Mouse (Mus musculus): ENCODE data around the gene Kank1. TPM values are rescaled to one million over a fixed set of nuclear protein-coding genes. Genes with fewer than 3 reads are reported as not detected.
A peak's percentile ranks its signal among the peaks of the same experiment; 100 is the strongest.

The Kank1 gene
- total and polyA plus RNA-seq, 2 experiments from 2014 or later = 27.0 to 41.2 TPM

DNA sequence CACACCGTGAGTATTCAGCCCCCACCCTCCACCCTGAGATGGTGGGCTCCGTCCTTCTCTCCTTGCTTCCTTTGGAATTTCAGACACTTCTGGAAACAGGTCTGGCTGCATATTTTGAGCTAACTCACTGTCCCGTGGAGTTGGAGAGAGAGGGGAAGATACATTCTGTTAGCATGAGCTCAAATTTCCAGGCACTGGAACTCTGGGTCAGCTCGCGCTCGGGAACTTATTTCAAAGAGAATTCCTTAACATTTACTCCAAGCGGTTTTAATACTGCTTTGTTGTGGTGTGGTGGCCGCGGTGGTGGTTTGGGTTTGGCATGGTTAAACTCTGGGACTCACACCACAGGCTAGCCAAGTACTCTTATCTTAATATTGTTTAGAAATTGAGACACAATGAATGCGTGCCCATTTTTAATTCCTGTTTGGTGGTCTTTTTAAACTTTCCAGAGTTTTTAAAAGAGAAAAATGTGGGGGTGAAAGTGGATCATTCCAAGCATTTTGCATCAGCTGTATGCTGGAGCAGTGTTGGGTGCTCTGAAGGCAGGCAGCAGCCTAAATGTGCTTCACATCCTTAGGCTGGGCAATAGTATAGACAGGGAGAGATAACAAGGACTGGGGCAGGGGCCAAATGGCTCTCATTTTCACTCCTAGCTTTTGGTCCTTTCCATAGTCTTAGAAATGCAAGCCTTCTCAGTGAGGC lies 170.6 kb downstream of the Kank1 start:
- Histone ChIP-seq H3K9me3 (replicated peaks; ENCODE audit: control insufficient read depth, low read length) (no peaks in the 10 kb centered on the region), H3K9ac (replicated peaks; ENCODE audit: low read depth, low read length) (peak overlapping the region; percentile 75), H3K27me3 (ENCODE audit: control insufficient read depth, insufficient read depth, low read length) (no peaks in the 10 kb centered on the region), H3K27ac (ENCODE audit: low read depth) (peak overlapping the region; percentile 91), H3K36me3 (replicated peaks; ENCODE audit: control insufficient read depth, insufficient read depth, low read length) (peaks cover 35% of the 10 kb centered on the region), H3K4me3 (ENCODE audit: low read depth, low read length) (peak overlapping the region; percentile 55), H3K4me2 (ENCODE audit: low read depth, low read length) (peak overlapping the region; percentile 80), H3K4me1 (ENCODE audit: control insufficient read depth, insufficient read depth) (peaks cover 15% of the 10 kb centered on the region; the same call in 1 of the 2 replicates)
- no peak for TF ChIP-seq CTCF (IDR thresholded peaks at IDR 0.05; ENCODE audit: low read depth)
- TF ChIP-seq EP300 (IDR thresholded peaks at IDR 0.05; ENCODE audit: low read depth) = no peak; the same call in 1 of the 2 replicates
- DNase-seq (ENCODE audit: low spot score) (peak; percentile 59), ATAC-seq (ENCODE audit: insufficient read depth, low read depth) (peak; percentile 19; the same call in 1 of the 2 replicates)
- 3% methylated on average over 10 of the region's 10 CpGs for WGBS

DNA sequence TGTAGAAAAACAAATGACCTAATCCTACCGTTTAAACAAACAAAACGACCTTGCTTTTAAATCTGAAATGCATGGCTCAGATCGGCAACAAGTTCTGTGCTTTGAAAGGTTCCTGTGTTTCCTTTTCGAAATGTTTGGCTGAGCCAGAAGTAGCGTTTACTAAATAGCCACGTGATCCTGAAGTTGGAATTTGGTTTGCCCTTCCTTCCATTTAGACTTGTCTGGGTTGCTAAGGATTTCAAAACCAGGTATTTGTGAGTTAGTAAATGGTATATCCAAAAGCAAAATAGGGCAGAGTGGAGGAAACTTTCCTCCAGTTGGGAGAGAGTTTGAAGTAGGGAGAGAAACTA lies 171.1 kb downstream of the Kank1 start:
- Histone ChIP-seq H3K4me1 (ENCODE audit: control insufficient read depth, insufficient read depth) (peaks cover 15% of the 10 kb centered on the region; the same call in 1 of the 2 replicates), H3K36me3 (replicated peaks; ENCODE audit: control insufficient read depth, insufficient read depth, low read length) (peaks cover 40% of the 10 kb centered on the region), H3K9ac (replicated peaks; ENCODE audit: low read depth, low read length) (peak overlapping the region; percentile 75; the same call in 1 of the 2 replicates), H3K4me3 (ENCODE audit: low read depth, low read length) (peak overlapping the region; percentile 55), H3K27me3 (ENCODE audit: control insufficient read depth, insufficient read depth, low read length) (no peaks in the 10 kb centered on the region), H3K27ac (ENCODE audit: low read depth) (peak overlapping the region; percentile 91), H3K9me3 (replicated peaks; ENCODE audit: control insufficient read depth, low read length) (no peaks in the 10 kb centered on the region), H3K4me2 (ENCODE audit: low read depth, low read length) (peak overlapping the region; percentile 80)
- no peak for DNase-seq (ENCODE audit: low spot score)
- ATAC-seq (ENCODE audit: insufficient read depth, low read depth) = no peak
- WGBS = 8% methylated on average over 6 of the region's 6 CpGs
- TF ChIP-seq CTCF (IDR thresholded peaks at IDR 0.05; ENCODE audit: low read depth) (no peak), EP300 (IDR thresholded peaks at IDR 0.05; ENCODE audit: low read depth) (no peak)

DNA sequence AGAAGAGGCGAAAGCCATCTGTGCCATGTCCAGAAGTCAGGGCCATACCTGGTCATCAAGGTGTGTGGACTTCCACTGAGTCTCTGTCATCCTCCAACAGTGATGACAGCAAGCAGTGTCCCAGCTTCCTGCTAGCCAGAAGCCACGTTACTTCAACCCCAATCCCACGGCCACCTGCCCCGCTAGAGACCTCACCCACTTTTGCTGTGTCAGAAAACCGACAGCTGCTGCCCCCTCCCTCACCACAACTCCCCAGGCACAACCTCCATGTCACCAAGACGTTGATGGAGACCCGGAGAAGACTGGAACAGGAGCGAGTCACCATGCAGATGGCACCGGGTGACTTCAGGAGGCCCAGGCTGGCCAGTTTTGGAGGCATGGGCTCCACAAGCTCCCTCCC lies 172.5 kb downstream of the Kank1 start:
- WGBS = 93% methylated on average over 9 of the region's 9 CpGs
- Histone ChIP-seq H3K9me3 (replicated peaks; ENCODE audit: control insufficient read depth, low read length) (no peaks in the 10 kb centered on the region), H3K4me2 (ENCODE audit: low read depth, low read length) (no peak overlapping the region), H3K4me1 (ENCODE audit: control insufficient read depth, insufficient read depth) (peaks cover 15% of the 10 kb centered on the region; the same call in 1 of the 2 replicates), H3K27ac (ENCODE audit: low read depth) (no peak overlapping the region; the same call in 1 of the 2 replicates), H3K4me3 (ENCODE audit: low read depth, low read length) (no peak overlapping the region), H3K9ac (replicated peaks; ENCODE audit: low read depth, low read length) (no peak overlapping the region), H3K36me3 (replicated peaks; ENCODE audit: control insufficient read depth, insufficient read depth, low read length) (peaks cover 42% of the 10 kb centered on the region), H3K27me3 (ENCODE audit: control insufficient read depth, insufficient read depth, low read length) (no peaks in the 10 kb centered on the region)
- DNase-seq (ENCODE audit: low spot score) (no peak), ATAC-seq (ENCODE audit: insufficient read depth, low read depth) (no peak)
- no peak for TF ChIP-seq CTCF (IDR thresholded peaks at IDR 0.05; ENCODE audit: low read depth)
- TF ChIP-seq EP300 (IDR thresholded peaks at IDR 0.05; ENCODE audit: low read depth) = no peak

DNA sequence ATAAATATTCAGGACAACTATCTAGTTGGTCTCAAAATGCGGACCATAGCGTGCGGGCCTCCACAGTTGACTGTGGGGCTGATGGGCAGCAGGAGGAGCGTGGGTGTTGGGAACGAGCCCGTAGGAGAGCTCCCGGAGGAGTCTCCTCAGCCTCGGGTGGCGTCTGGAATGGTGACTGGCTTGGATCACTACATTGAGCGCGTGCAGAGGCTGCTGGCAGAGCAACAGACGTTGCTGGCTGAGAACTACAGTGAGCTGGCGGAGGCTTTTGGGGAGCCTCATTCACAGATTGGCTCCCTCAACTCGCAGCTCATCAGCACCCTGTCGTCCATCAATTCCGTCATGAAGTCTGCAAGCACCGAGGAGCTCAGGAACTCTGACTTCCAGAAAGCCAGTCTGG lies 174.6 kb downstream of the Kank1 start:
- H3K4me2 ChIP-seq (ENCODE audit: low read depth, low read length) = peak overlapping the region; percentile 35
- H3K4me1 ChIP-seq (ENCODE audit: control insufficient read depth, insufficient read depth) = 0 out of 2 replicates have a peak, but pooled peaks cover 16% of the 10 kb centered on the region
- no peak overlapping the region for H3K9ac ChIP-seq (replicated peaks; ENCODE audit: low read depth, low read length)
- TF ChIP-seq CTCF (IDR thresholded peaks at IDR 0.05; ENCODE audit: low read depth) = no peak
- no peak for DNase-seq (ENCODE audit: low spot score)
- 47% methylated on average over 17 of the region's 17 CpGs for WGBS
- H3K27ac ChIP-seq (ENCODE audit: low read depth) = no peak overlapping the region; the same call in 1 of the 2 replicates
- H3K36me3 ChIP-seq (replicated peaks; ENCODE audit: control insufficient read depth, insufficient read depth, low read length) = peaks cover 42% of the 10 kb centered on the region
- peak overlapping the region; percentile 11 for H3K4me3 ChIP-seq (ENCODE audit: low read depth, low read length)
- ATAC-seq (ENCODE audit: insufficient read depth, low read depth) = no peak
- no peaks in the 10 kb centered on the region for H3K9me3 ChIP-seq (replicated peaks; ENCODE audit: control insufficient read depth, low read length)
- H3K27me3 ChIP-seq (ENCODE audit: control insufficient read depth, insufficient read depth, low read length) = no peaks in the 10 kb centered on the region

DNA sequence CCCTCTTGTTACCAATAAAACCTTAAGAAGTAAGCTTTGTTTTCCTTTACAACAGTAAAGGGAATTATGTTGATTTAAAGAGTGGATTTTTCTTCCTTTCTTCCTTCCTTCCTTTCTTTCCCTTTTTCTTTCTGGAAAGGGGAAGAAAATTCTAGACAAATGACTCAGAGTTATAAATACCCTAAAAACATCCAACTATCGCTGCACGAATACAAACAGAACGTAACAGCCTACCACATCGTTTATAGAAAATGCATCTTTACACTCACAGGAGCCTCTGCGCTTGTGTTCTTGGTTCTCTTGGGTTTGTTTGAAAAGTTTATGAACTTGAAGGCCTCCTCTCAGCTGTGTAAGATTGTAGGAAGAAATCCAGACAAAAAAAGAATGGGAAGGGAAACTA lies 178.7 kb downstream of the Kank1 start:
- Histone ChIP-seq H3K36me3 (replicated peaks; ENCODE audit: control insufficient read depth, insufficient read depth, low read length) (peaks cover 29% of the 10 kb centered on the region), H3K4me2 (ENCODE audit: low read depth, low read length) (no peak overlapping the region), H3K27ac (ENCODE audit: low read depth) (peak overlapping the region; percentile 65), H3K4me3 (ENCODE audit: low read depth, low read length) (no peak overlapping the region), H3K9me3 (replicated peaks; ENCODE audit: control insufficient read depth, low read length) (no peaks in the 10 kb centered on the region), H3K27me3 (ENCODE audit: control insufficient read depth, insufficient read depth, low read length) (no peaks in the 10 kb centered on the region), H3K9ac (replicated peaks; ENCODE audit: low read depth, low read length) (no peak overlapping the region), H3K4me1 (ENCODE audit: control insufficient read depth, insufficient read depth) (peaks cover 28% of the 10 kb centered on the region)
- DNase-seq (ENCODE audit: low spot score) (peak; percentile 56), ATAC-seq (ENCODE audit: insufficient read depth, low read depth) (no peak)
- TF ChIP-seq EP300 (IDR thresholded peaks at IDR 0.05; ENCODE audit: low read depth) = no peak
- 21% methylated on average over 5 of the region's 5 CpGs for WGBS

DNA sequence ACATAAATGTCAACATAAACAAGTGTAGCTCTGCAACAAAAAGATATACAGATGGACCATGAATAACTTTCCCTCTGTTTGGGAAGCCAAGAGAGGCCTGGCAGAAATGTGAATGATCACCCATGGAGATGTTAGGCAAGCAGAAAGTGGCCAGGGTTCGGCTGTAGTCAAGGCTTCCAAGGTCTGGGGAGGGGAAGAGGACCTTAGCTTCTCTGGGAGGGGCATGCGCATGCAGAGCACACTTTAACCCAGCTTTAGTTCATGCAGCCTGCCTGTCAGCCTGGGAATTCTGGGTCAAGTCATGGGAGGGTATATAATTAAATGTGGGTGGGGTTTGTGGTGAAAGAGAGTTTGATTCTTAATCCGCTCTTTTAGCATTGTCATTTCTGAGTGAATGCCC lies 180.9 kb downstream of the Kank1 start:
- Histone ChIP-seq H3K9me3 (replicated peaks; ENCODE audit: control insufficient read depth, low read length) (no peaks in the 10 kb centered on the region), H3K27me3 (ENCODE audit: control insufficient read depth, insufficient read depth, low read length) (no peaks in the 10 kb centered on the region), H3K27ac (ENCODE audit: low read depth) (0 out of 2 replicates have a peak overlapping the region, but pooled peaks have one; percentile 44), H3K4me2 (ENCODE audit: low read depth, low read length) (no peak overlapping the region), H3K9ac (replicated peaks; ENCODE audit: low read depth, low read length) (no peak overlapping the region), H3K36me3 (replicated peaks; ENCODE audit: control insufficient read depth, insufficient read depth, low read length) (peaks cover 15% of the 10 kb centered on the region), H3K4me1 (ENCODE audit: control insufficient read depth, insufficient read depth) (peaks cover 24% of the 10 kb centered on the region), H3K4me3 (ENCODE audit: low read depth, low read length) (no peak overlapping the region)
- ATAC-seq (ENCODE audit: insufficient read depth, low read depth) (no peak), DNase-seq (ENCODE audit: low spot score) (no peak)
- WGBS = 72% methylated on average over 3 of the region's 3 CpGs
- TF ChIP-seq CTCF (IDR thresholded peaks at IDR 0.05; ENCODE audit: low read depth) = no peak
- TF ChIP-seq EP300 (IDR thresholded peaks at IDR 0.05; ENCODE audit: low read depth) = no peak

All from heart, postnatal 0 days (tissue).